Mouse (Mus musculus): ENCODE results near the gene 2700097O09Rik. TPM values are rescaled to one million over a fixed set of nuclear protein-coding genes. Genes with fewer than 3 reads are reported as not detected.
"Not testable (repeated sequence)": the region's sequence is repeated elsewhere in the genome, so short reads cannot be mapped to it uniquely, and the experiment has no call there.

The 2700097O09Rik gene
- 1 to 10 TPM; 7.1 to 9.8 TPM for total RNA-seq (2021)
- long read RNA-seq, experiment 1, transcript 2700097O09Rik-201 (8 exons, 1,105 nt): major isoform, 7 of 10 reads
- long read RNA-seq, experiment 1, partial matches to known transcripts: 2 of 10 reads
- long read RNA-seq, experiment 1, other reads (novel, unspliced or antisense): 1 of 10 reads
- long read RNA-seq, experiment 2, partial matches to known transcripts: 1 of 7 reads
- long read RNA-seq, experiment 2, other reads (novel, unspliced or antisense): 2 of 7 reads

- peak; percentile 96 for DNase-seq
Observed at GRCm38 (mm10) chr12:55079726-55080600, at the start of gene 2700097O09Rik, which contains the start of gene Srp54a. 2700097O09Rik (minus strand) TSS chr12:55080110. Srp54a (plus strand) TSS chr12:55080262.

GRCm38 (mm10) chr12:55124731-55125130 is 44.8 kb upstream of the 2700097O09Rik start:
- DNase-seq: not testable (repeated sequence)

DNA sequence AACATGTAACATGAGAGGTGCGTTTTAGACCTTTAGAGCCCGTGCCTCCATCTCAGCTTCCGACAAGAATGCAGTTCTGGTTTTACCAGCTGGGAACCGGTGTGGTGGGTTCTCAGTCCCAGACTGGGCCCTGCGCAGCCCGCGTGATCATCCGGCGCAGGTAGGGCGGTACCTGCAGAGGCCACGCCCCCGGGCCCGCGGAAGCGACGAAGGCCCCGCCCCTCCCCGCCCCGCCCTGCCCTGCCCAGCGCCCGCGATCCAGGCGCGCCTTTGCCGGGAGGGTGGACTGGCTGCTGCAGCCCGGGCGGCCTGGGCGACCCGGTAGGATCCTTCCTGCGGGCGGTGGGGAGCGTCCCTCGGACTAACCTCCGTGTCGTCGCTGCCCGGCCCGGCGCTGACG is 44.3 kb upstream of the 2700097O09Rik start, which contains the start of gene Fam177a:
Gene Fam177a, plus strand, starts transcription at position 228 of the 400 bp plus-strand sequence.
- not testable (repeated sequence) for DNase-seq

DNA sequence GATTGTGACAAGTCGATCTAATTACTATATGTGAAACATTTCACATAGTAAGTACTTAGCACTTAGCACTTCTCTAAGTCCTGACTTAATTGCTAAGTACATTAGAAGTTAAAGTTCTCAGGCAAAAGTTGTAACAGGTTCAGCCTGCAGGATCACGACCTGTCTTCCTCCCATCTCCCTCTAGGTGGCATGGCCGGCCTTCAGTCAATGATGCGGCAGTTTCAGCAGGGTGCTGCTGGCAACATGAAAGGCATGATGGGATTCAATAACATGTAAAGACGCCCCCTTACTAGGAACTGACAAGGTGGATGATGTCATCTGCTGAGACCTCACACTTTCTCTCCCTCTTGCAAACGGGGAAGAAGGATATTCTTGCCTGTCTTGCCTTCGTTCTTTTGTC is 32.7 kb upstream of the 2700097O09Rik start:
- not testable (repeated sequence) for DNase-seq

DNA sequence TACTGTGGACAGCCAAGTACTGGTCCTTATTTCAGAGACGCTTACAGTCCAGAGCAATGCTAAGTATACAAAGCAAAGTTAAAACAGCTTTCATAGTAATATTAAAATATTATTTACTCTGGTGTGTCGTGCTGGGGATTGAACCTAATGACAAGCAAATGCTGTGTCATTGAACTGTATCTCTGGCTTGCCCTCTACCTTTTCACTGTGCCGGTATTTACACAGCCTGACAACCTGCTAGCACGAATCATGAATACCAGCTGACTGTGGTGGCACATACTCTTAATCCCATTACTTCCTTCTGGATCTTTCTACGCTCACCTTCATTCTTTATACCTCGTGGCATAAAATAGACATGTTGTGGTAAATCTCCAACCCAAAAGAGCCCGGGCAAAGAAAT is 12.2 kb upstream of the 2700097O09Rik start:
- DNase-seq: not testable (repeated sequence)

DNA sequence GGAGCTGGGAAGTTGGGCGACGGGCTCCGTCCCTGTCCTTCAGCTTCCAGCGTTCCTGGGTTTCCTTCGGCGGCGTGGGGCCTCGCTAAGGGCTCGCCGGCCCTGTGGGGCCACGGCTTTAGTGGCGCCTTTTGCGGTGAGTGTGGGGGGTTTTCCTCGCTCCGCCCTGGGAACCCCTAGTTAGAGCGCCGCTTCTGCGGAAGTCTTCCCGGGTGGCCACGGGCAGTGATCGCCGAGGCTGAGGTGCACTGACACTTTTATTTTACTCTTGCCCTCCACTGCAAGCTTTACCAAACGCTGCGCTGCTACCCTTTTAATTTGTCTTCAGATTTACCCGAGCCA is 662 bp upstream of the 2700097O09Rik start:
- DNase-seq: not testable (repeated sequence)

DNA sequence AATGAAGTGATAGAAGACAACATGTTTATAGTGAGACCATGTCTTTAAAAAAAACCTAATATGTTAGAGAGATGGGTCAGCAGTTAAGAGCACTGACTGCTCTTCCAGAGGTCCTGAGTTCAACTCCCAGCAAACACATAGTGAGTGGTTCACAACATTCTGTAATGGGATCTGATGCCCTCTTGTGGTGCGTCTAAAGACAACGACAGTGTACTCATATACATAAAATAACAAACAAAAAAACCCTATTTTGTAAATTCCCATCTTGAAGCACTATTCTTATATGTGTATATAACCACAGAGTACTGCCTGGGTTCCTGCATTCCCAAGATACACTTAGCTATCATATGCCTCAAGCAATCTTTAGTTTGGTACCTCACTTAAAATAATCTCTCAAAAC is 1.2 kb downstream of the 2700097O09Rik start:
- not testable (repeated sequence) for DNase-seq

GRCm38 (mm10) chr12:55075296-55075695 is 4.6 kb downstream of the 2700097O09Rik start:
- DNase-seq: no peak

- no peak for DNase-seq
Observed at GRCm38 (mm10) chr12:55073686-55074085, 6.2 kb downstream of the 2700097O09Rik start.

- no peak for DNase-seq
Observed at GRCm38 (mm10) chr12:55072495-55072894, 7.4 kb downstream of the 2700097O09Rik start.

DNA sequence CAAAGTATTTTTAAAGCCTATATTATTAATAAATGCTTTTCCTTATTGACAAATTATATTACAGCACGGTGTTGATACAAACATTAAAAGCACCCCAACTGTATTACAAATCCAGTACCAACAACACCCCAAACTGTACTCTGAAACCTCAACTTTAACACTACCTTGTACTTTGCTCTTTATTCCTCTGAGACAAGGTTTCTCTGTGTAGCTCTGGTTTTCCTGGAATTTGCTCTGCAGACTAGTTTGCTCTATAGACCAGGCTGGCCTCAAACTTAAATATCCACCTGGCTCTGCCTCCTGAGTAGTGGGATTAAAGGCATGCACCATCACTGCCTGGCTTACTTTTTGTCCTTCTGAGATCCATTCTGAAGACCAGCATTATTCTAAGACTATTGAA is 17.8 kb downstream of the 2700097O09Rik start:
- DNase-seq: no peak

- no peak for DNase-seq
Observed at GRCm38 (mm10) chr12:55061006-55061405, 18.9 kb downstream of the 2700097O09Rik start.

DNA sequence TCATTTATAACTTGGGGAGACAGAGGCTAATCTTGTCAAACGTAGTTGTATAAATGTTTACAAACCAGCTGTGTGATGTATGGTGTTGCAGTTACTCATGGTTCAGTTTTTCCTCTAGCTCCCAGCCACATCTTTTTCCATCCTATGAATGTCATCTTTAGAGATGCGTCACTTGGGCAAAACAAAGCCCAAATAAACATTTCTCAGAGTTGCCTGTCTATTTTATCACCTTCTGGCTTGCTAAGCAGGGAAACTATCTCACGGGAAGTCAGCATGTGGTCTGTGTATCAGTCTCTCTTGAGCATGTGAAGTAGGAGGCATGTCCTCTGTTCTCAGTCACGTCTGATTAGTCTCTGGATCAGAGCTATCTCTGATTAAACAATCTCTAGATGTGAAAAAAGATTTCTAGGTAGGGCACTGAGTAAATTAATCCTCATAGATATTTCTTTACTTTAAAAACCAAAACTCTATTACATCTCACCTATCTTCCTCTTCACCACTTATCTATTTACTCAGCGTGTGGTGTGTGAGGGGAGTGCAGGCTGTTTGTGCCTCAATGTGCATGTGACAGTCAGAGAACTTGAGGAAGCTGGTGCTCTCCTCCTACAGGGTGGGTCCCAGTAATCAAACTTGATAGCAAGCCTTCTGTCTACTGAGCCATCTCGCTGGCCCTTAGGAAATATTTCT is 19.6 kb downstream of the 2700097O09Rik start:
- DNase-seq: no peak

- DNase-seq: no peak
Observed at GRCm38 (mm10) chr12:55059812-55060211, 20.1 kb downstream of the 2700097O09Rik start.

GRCm38 (mm10) chr12:55058865-55059615 is 20.9 kb downstream of the 2700097O09Rik start:
- no peak for DNase-seq

- no peak for DNase-seq
Observed at GRCm38 (mm10) chr12:55056703-55057102, 23.2 kb downstream of the 2700097O09Rik start.

GRCm38 (mm10) chr12:55054551-55055241 is 25.2 kb downstream of the 2700097O09Rik start:
- no peak for DNase-seq

DNA sequence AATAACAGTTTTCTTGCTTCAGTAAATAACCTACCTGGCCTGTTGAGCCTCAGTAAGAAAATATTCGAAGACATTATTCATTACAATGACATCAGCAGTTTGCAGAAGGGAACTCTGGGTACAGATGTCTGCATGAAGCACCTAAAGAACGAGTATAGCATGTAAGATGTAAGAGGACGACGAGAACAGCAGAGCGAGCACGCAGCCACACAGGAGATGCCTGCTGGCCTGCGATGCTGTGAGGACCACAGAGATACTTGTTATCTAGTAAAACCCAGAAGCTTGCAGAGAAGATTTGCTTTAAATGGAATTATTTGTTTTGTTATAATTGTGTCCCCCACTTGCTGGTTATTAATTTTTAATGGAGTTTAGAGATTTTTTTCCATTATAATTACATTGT is 26.6 kb downstream of the 2700097O09Rik start:
- DNase-seq: no peak

GRCm38 (mm10) chr12:55051210-55052173 is 28.4 kb downstream of the 2700097O09Rik start:
- no peak for DNase-seq

DNA sequence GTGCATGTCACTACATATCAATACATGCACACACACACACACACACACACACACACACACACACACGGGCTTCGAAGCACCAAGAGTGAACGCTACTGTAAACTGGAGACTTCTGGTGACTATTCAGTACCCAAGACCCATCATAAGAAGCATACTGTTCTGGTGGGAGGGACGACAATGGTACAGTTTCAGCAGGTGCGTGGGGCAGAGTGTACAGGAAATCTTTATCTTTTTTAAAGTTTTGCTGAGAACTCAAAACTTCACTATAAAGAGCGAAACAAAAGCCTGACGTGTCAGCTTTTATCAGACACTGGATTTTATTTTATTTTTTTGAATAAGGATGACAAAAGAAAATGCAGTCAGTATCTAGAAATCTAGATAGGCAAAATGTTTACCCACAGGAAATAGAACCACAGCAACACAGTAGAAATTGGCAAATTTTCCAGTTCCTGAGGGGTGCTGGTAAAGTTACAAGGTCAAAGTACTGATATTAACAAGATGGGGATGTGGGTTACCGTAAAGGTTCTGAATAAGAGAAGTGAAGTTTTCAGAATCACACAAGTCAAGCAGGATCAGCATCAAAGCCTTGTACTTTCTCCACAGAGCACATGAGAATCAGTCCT is 30.1 kb downstream of the 2700097O09Rik start:
- no peak for DNase-seq
